Mouse (Mus musculus) skeletal muscle tissue, adult 2 months (tissue): ENCODE results near the gene Trak1.

Experiments used
- DNase-seq: peaks from one replicate; pipeline ENCODE4 v3.0.0-alpha.2; 2012; ENCODE audit warnings: low read depth, low spot score

Gene Trak1

GRCm38 (mm10) chr9:121297171-121298064 is at the start of gene Trak1:
TSS of gene Trak1 (plus strand) at chr9:121297502.
- peak; percentile 51 for DNase-seq

GRCm38 (mm10) chr9:121247956-121248775 is 49.1 kb upstream of the Trak1 start:
- peak; percentile 78 for DNase-seq

GRCm38 (mm10) chr9:121249805-121250204 is 47.5 kb upstream of the Trak1 start:
- DNase-seq, result no peak

- no peak for DNase-seq
These were observed 46.4 kb upstream of the Trak1 start for GRCm38 (mm10) chr9:121250854-121251253.

- peak; percentile 63 for DNase-seq
These were observed 43.3 kb upstream of the Trak1 start for GRCm38 (mm10) chr9:121253983-121254382.

GRCm38 (mm10) chr9:121254761-121255160 is 42.5 kb upstream of the Trak1 start:
- no peak for DNase-seq

GRCm38 (mm10) chr9:121257106-121257505 is 40.2 kb upstream of the Trak1 start:
- no peak for DNase-seq

GRCm38 (mm10) chr9:121265307-121265706 is 32.0 kb upstream of the Trak1 start:
- no peak for DNase-seq

GRCm38 (mm10) chr9:121271149-121271548 is 26.2 kb upstream of the Trak1 start:
- no peak for DNase-seq

- DNase-seq, result no peak
These were observed 25.7 kb upstream of the Trak1 start for GRCm38 (mm10) chr9:121271561-121271960.

GRCm38 (mm10) chr9:121276745-121277117 is 20.6 kb upstream of the Trak1 start:
- DNase-seq, result no peak

GRCm38 (mm10) chr9:121277118-121278060 is 19.9 kb upstream of the Trak1 start, which contains the start of gene Ulk4:
TSS of gene Ulk4 (minus strand) at chr9:121277197.
- peak; percentile 86 for DNase-seq

- DNase-seq, result no peak
These were observed 18.1 kb upstream of the Trak1 start for GRCm38 (mm10) chr9:121279216-121279615.

GRCm38 (mm10) chr9:121281891-121282290 is 15.4 kb upstream of the Trak1 start:
- no peak for DNase-seq

GRCm38 (mm10) chr9:121283620-121284185 is 13.6 kb upstream of the Trak1 start:
- no peak for DNase-seq

GRCm38 (mm10) chr9:121284422-121284821 is 12.9 kb upstream of the Trak1 start:
- DNase-seq, result no peak

GRCm38 (mm10) chr9:121285341-121286324 is 11.7 kb upstream of the Trak1 start:
- DNase-seq, result peak; percentile 76

- no peak for DNase-seq
These were observed 10.9 kb upstream of the Trak1 start for GRCm38 (mm10) chr9:121286325-121286901.

GRCm38 (mm10) chr9:121291275-121291674 is 6.0 kb upstream of the Trak1 start:
- DNase-seq, result no peak
